Mouse (Mus musculus): ENCODE data around the gene Grid1.

DNA sequence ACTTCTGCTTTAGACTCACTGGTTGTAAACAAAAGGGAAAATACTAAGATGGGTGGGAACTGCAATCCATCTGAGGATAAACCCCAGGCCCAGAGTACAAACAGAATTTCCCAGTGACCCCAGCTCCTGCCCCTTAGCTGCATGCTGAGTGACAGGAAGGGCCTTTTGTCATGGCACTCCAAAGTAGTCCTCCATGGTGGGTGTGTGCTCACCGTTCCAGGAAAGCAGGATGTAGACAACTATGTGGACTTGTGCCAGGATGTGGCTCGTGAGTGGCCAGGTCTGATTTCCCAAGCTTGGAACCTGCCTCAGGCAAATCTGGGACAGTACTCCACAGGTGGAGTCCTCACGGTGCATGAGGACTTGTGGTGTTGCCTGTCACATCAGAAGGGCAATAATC, 132.4 kb downstream of the Grid1 start:
- TF ChIP-seq CTCF (conservative IDR thresholded peaks at IDR 0.05; ENCODE audit: insufficient read depth, insufficient read length, low read depth, low read length) (no peak), POLR2A (IDR thresholded peaks at IDR 0.05; ENCODE audit: low read depth, low read length) (no peak)

Measured in kidney, adult 2 months (tissue).